Mouse (Mus musculus): Measurements from ENCODE around the gene Bcar3. TPM values are rescaled to one million over a fixed set of nuclear protein-coding genes. Genes with fewer than 3 reads are reported as not detected.

Bcar3 gene
- polyA plus RNA-seq, 1 experiment from 2014 or later: 4.5 TPM

DNA sequence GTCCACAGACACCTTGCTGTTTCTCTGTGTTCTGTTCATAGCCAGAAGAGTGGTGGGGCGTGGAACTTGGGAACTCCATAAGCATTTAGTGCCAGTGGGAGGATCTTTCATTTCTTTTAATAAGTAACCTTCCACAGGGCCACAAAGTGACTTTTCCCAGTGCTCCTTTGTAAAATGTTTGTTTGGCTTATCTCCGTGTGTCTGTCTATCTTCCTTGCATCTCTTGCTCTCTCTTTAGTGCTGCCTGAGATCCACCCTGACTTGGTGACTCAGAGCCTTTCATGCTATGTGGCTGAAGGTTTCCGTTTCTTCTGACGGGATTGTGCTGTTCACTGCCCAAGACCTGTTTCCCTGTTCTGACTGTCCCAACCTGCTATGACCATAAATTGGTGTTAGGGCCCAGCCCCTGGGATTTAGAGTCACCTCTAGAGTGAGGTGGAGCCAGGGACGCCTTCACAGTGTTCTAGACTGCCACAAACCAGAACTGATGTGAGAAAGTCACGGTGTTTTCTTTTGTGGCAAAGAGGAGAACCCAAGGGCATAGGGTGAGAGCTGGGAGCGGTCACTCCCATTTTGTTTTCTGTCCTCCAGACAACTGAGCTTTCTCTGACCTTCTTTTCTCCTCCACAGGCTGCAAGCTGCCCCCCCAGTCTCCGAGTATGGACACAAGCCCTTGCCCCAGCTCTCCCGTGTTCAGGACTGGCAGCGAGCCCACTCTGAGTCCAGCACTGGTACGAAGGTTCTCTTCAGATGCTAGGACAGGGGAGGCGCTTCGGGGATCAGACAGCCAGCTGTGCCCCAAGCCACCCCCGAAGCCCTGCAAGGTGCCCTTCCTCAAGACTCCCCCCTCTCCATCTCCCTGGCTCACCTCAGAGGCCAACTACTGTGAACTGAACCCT is 218.0 kb downstream of the Bcar3 start:
- H3K4me1 ChIP-seq (ENCODE audit: control insufficient read depth, insufficient read depth, low read length): peaks cover 26% of the 10 kb centered on the region
- ATAC-seq (replicated peaks; ENCODE audit: extremely low read depth, insufficient read depth, low FRiP score): no peak
- no peak overlapping the region for H3K27ac ChIP-seq (ENCODE audit: low read length)
- WGBS: 69% methylated on average over 14 of the region's 14 CpGs
- H3K36me3 ChIP-seq (ENCODE audit: control insufficient read depth, insufficient read depth): no peaks in the 10 kb centered on the region
- no peak overlapping the region for H3K4me2 ChIP-seq (ENCODE audit: low read depth, low read length)
- H3K27me3 ChIP-seq (ENCODE audit: control insufficient read depth, insufficient read depth, low read length): no peaks in the 10 kb centered on the region
- H3K9ac ChIP-seq (ENCODE audit: low read length): no peak overlapping the region
- no peak overlapping the region for H3K4me3 ChIP-seq (ENCODE audit: low read length)
- H3K9me3 ChIP-seq (replicated peaks; ENCODE audit: control insufficient read depth, low read length): no peaks in the 10 kb centered on the region

- Histone ChIP-seq H3K4me3 (ENCODE audit: low read length) (no peak overlapping the region), H3K36me3 (ENCODE audit: control insufficient read depth, insufficient read depth) (no peaks in the 10 kb centered on the region), H3K27ac (ENCODE audit: low read length) (no peak overlapping the region), H3K4me2 (ENCODE audit: low read depth, low read length) (no peak overlapping the region), H3K9me3 (replicated peaks; ENCODE audit: control insufficient read depth, low read length) (no peaks in the 10 kb centered on the region), H3K4me1 (ENCODE audit: control insufficient read depth, insufficient read depth, low read length) (peaks cover 26% of the 10 kb centered on the region), H3K9ac (ENCODE audit: low read length) (no peak overlapping the region), H3K27me3 (ENCODE audit: control insufficient read depth, insufficient read depth, low read length) (no peaks in the 10 kb centered on the region)
- 90% methylated on average over 16 of the region's 16 CpGs for WGBS
- ATAC-seq (replicated peaks; ENCODE audit: extremely low read depth, insufficient read depth, low FRiP score): no peak
These were observed 218.9 kb downstream of the Bcar3 start for GRCm38 (mm10) chr3:122512725-122513375.

- ATAC-seq (replicated peaks; ENCODE audit: extremely low read depth, insufficient read depth, low FRiP score): no peak
- H3K27ac ChIP-seq (ENCODE audit: low read length): no peak overlapping the region
- no peaks in the 10 kb centered on the region for H3K27me3 ChIP-seq (ENCODE audit: control insufficient read depth, insufficient read depth, low read length)
- no peaks in the 10 kb centered on the region for H3K36me3 ChIP-seq (ENCODE audit: control insufficient read depth, insufficient read depth)
- 57% methylated on average over 6 of the region's 6 CpGs for WGBS
- no peak overlapping the region for H3K9ac ChIP-seq (ENCODE audit: low read length)
- no peak overlapping the region for H3K4me2 ChIP-seq (ENCODE audit: low read depth, low read length)
- no peaks in the 10 kb centered on the region for H3K9me3 ChIP-seq (replicated peaks; ENCODE audit: control insufficient read depth, low read length)
- H3K4me1 ChIP-seq (ENCODE audit: control insufficient read depth, insufficient read depth, low read length): peaks cover 19% of the 10 kb centered on the region; the same call in 1 of the 2 replicates
- H3K4me3 ChIP-seq (ENCODE audit: low read length): no peak overlapping the region
These were observed 221.8 kb downstream of the Bcar3 start for GRCm38 (mm10) chr3:122515568-122516326.

DNA sequence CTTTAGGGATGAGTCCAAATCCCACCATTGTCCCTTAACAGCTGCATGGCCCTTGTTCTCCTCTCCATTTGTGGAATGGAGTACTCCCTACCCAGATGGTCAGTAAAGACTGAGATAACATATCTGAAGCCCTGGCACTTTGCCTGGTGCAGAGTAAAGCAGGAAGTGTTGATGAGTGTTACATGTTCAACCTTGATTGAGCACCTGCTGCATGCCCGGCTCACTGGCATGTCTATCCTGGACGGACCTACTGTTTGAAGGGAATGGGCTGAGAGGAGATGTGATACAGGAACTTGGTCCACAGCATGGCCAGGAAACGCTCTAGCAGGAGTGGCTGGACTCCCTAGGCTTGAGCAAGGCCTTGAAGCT is 222.4 kb downstream of the Bcar3 start:
- Histone ChIP-seq H3K36me3 (ENCODE audit: control insufficient read depth, insufficient read depth) (no peaks in the 10 kb centered on the region), H3K9me3 (replicated peaks; ENCODE audit: control insufficient read depth, low read length) (no peaks in the 10 kb centered on the region), H3K4me3 (ENCODE audit: low read length) (no peak overlapping the region), H3K4me1 (ENCODE audit: control insufficient read depth, insufficient read depth, low read length) (peaks cover 19% of the 10 kb centered on the region; the same call in 1 of the 2 replicates), H3K4me2 (ENCODE audit: low read depth, low read length) (no peak overlapping the region), H3K27ac (ENCODE audit: low read length) (no peak overlapping the region), H3K27me3 (ENCODE audit: control insufficient read depth, insufficient read depth, low read length) (no peaks in the 10 kb centered on the region), H3K9ac (ENCODE audit: low read length) (no peak overlapping the region)
- no peak for ATAC-seq (replicated peaks; ENCODE audit: extremely low read depth, insufficient read depth, low FRiP score)
- WGBS: 50% methylated on average over 3 of the region's 3 CpGs

- WGBS: 73% methylated on average over 4 of the region's 4 CpGs
- H3K36me3 ChIP-seq (ENCODE audit: control insufficient read depth, insufficient read depth): no peaks in the 10 kb centered on the region
- no peak for ATAC-seq (replicated peaks; ENCODE audit: extremely low read depth, insufficient read depth, low FRiP score)
These were observed 223.8 kb downstream of the Bcar3 start for GRCm38 (mm10) chr3:122517726-122518125.

GRCm38 (mm10) chr3:122518231-122518736 is 224.3 kb downstream of the Bcar3 start:
- Histone ChIP-seq H3K4me2 (ENCODE audit: low read depth, low read length) (no peak overlapping the region), H3K9ac (ENCODE audit: low read length) (no peak overlapping the region), H3K36me3 (ENCODE audit: control insufficient read depth, insufficient read depth) (no peaks in the 10 kb centered on the region), H3K27me3 (ENCODE audit: control insufficient read depth, insufficient read depth, low read length) (no peaks in the 10 kb centered on the region), H3K4me3 (ENCODE audit: low read length) (no peak overlapping the region), H3K27ac (ENCODE audit: low read length) (no peak overlapping the region), H3K4me1 (ENCODE audit: control insufficient read depth, insufficient read depth, low read length) (peaks cover 17% of the 10 kb centered on the region; the same call in 1 of the 2 replicates), H3K9me3 (replicated peaks; ENCODE audit: control insufficient read depth, low read length) (no peaks in the 10 kb centered on the region)
- ATAC-seq (replicated peaks; ENCODE audit: extremely low read depth, insufficient read depth, low FRiP score): 0 out of 2 replicates have a peak, but pooled peaks have one; percentile 38
- 47% methylated on average over 9 of the region's 9 CpGs for WGBS

More at GRCm38 (mm10) chr3:122517726-122518125, 223.8 kb downstream of the Bcar3 start:
- Histone ChIP-seq H3K4me2 (ENCODE audit: low read depth, low read length) (no peak overlapping the region), H3K4me1 (ENCODE audit: control insufficient read depth, insufficient read depth, low read length) (peaks cover 17% of the 10 kb centered on the region; the same call in 1 of the 2 replicates), H3K9me3 (replicated peaks; ENCODE audit: control insufficient read depth, low read length) (no peaks in the 10 kb centered on the region), H3K27ac (ENCODE audit: low read length) (no peak overlapping the region), H3K9ac (ENCODE audit: low read length) (no peak overlapping the region), H3K27me3 (ENCODE audit: control insufficient read depth, insufficient read depth, low read length) (no peaks in the 10 kb centered on the region), H3K4me3 (ENCODE audit: low read length) (no peak overlapping the region)

GRCm38 (mm10) chr3:122519082-122519481 is 225.1 kb downstream of the Bcar3 start:
- no peak overlapping the region for H3K27ac ChIP-seq (ENCODE audit: low read length)
- 58% methylated on average over 13 of the region's 13 CpGs for WGBS
- H3K4me2 ChIP-seq (ENCODE audit: low read depth, low read length): no peak overlapping the region
- peaks cover 17% of the 10 kb centered on the region; the same call in 1 of the 2 replicates for H3K4me1 ChIP-seq (ENCODE audit: control insufficient read depth, insufficient read depth, low read length)
- H3K9ac ChIP-seq (ENCODE audit: low read length): no peak overlapping the region
- no peaks in the 10 kb centered on the region for H3K36me3 ChIP-seq (ENCODE audit: control insufficient read depth, insufficient read depth)
- H3K27me3 ChIP-seq (ENCODE audit: control insufficient read depth, insufficient read depth, low read length): no peaks in the 10 kb centered on the region
- no peak for ATAC-seq (replicated peaks; ENCODE audit: extremely low read depth, insufficient read depth, low FRiP score)
- no peaks in the 10 kb centered on the region for H3K9me3 ChIP-seq (replicated peaks; ENCODE audit: control insufficient read depth, low read length)
- no peak overlapping the region for H3K4me3 ChIP-seq (ENCODE audit: low read length)

DNA sequence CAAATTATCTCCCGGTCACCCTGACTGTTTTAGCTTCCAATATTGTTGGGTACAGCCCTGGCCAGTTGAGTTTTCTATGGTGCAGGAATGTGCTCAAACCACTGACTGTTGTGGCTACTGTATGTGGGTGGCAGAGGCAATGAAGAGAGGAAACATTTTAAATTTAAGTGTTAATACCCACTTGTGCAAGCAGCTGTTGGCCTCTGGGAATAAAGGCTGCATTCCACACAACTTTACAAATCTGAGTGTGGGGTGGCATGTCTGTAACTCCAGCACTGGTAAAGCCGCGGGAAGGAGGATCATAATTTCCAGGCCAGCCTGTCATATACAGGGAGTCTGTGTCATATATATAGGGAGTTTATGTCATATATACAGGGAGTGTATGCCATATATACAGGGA is 226.4 kb downstream of the Bcar3 start:
- no peak for ATAC-seq (replicated peaks; ENCODE audit: extremely low read depth, insufficient read depth, low FRiP score)
- 86% methylated on average over 3 of the region's 3 CpGs for WGBS
- Histone ChIP-seq H3K36me3 (ENCODE audit: control insufficient read depth, insufficient read depth) (no peaks in the 10 kb centered on the region), H3K9ac (ENCODE audit: low read length) (no peak overlapping the region), H3K4me3 (ENCODE audit: low read length) (no peak overlapping the region), H3K27me3 (ENCODE audit: control insufficient read depth, insufficient read depth, low read length) (no peaks in the 10 kb centered on the region), H3K27ac (ENCODE audit: low read length) (no peak overlapping the region), H3K9me3 (replicated peaks; ENCODE audit: control insufficient read depth, low read length) (no peaks in the 10 kb centered on the region), H3K4me1 (ENCODE audit: control insufficient read depth, insufficient read depth, low read length) (peaks cover 16% of the 10 kb centered on the region; the same call in 1 of the 2 replicates), H3K4me2 (ENCODE audit: low read depth, low read length) (no peak overlapping the region)

Measured in heart, embryonic 16.5 days (tissue).